Mouse (Mus musculus) right cerebral cortex, adult 18-20 months (tissue): ENCODE data around the gene Zc3hav1l.

Experiments used
- DNase-seq: peaks from one replicate; pipeline ENCODE4 v3.0.0; 2022; ENCODE audit warnings: mixed read lengths

Gene Zc3hav1l

GRCm38 (mm10) chr6:38263393-38264159 lies 35.5 kb downstream of the Zc3hav1l start:
- DNase-seq: peak; percentile 84

GRCm38 (mm10) chr6:38261877-38262276 lies 37.2 kb downstream of the Zc3hav1l start:
- no peak for DNase-seq

GRCm38 (mm10) chr6:38257506-38257905 lies 41.6 kb downstream of the Zc3hav1l start:
- DNase-seq: no peak

- no peak for DNase-seq
Observed at GRCm38 (mm10) chr6:38256793-38257192, 42.3 kb downstream of the Zc3hav1l start.

- no peak for DNase-seq
Observed at GRCm38 (mm10) chr6:38255794-38256193, 43.3 kb downstream of the Zc3hav1l start.

- DNase-seq: peak; percentile 74
Observed at GRCm38 (mm10) chr6:38253736-38254641, 45.1 kb downstream of the Zc3hav1l start, which contains the start of gene D630045J12Rik. D630045J12Rik (minus strand) TSS chr6:38254009.

GRCm38 (mm10) chr6:38252766-38253735 lies 46.0 kb downstream of the Zc3hav1l start:
- no peak for DNase-seq

GRCm38 (mm10) chr6:38252139-38252538 lies 46.9 kb downstream of the Zc3hav1l start:
- DNase-seq: no peak

GRCm38 (mm10) chr6:38251464-38251863 lies 47.6 kb downstream of the Zc3hav1l start:
- no peak for DNase-seq

- no peak for DNase-seq
Observed at GRCm38 (mm10) chr6:38247362-38247761, 51.7 kb downstream of the Zc3hav1l start.

GRCm38 (mm10) chr6:38244806-38245205 lies 54.3 kb downstream of the Zc3hav1l start:
- DNase-seq: no peak

GRCm38 (mm10) chr6:38244167-38244566 lies 54.9 kb downstream of the Zc3hav1l start:
- no peak for DNase-seq

- DNase-seq: no peak
Observed at GRCm38 (mm10) chr6:38242833-38243232, 56.2 kb downstream of the Zc3hav1l start.

GRCm38 (mm10) chr6:38242295-38242830 lies 56.7 kb downstream of the Zc3hav1l start:
- no peak for DNase-seq

- DNase-seq: no peak
Observed at GRCm38 (mm10) chr6:38241508-38241907, 57.6 kb downstream of the Zc3hav1l start.

- DNase-seq: peak; percentile 85
Observed at GRCm38 (mm10) chr6:38240618-38241017, 58.4 kb downstream of the Zc3hav1l start.

GRCm38 (mm10) chr6:38238382-38238781 lies 60.7 kb downstream of the Zc3hav1l start:
- no peak for DNase-seq
